Mouse (Mus musculus): ENCODE data around the gene Apof.

- TF ChIP-seq CTCF (IDR thresholded peaks at IDR 0.05; ENCODE audit: insufficient read depth, low read length): no peak
- no peak for TF ChIP-seq POLR2A (IDR thresholded peaks at IDR 0.05; ENCODE audit: borderline replicate concordance, extremely low read depth, low read depth, low read length)
Observed at GRCm38 (mm10) chr10:128227592-128227991, 40.9 kb upstream of the Apof start.

Measured in lung, adult 2 months (tissue).